Comparison of ENCODE assay signal across 9 mouse cellular contexts in the genomic region with DNA sequence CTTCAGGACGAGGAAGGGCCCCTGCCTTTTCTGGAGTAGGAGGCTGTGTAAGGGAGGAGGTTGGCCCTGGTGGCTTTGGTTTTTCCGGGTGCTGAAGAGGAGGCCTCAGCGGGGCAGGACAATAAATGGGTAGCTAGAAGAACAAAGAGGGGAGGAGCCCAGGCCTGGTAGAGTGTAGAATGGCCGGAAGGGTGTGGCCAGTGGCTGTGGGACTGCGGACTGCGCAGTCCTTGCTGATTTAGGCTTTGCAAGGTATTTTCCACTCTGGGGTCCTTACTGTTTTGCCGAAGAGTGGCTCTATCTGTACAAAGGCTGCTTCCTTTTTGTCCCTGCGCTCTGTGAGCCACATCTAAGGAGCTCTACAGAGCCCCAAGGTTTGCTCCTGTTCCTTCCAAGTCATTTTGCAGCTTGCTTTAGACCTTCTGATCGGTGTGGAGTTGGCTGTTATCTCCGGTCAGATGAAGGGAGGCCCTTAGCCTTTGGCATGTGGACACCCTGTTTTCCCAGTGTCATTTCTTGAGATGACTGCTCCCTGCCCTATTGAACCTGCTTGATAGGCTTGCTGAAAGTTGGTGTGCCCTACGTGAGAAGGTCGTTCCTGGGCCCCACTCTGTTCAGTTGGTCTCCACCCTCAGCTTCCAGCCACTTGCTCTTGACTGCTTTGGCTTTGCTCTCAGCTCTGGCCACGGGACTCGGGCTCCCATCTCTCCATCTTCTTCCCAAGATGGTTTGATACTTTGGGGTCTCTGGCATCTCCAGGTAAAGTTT. TPM values are rescaled to one million over a fixed set of nuclear protein-coding genes. Genes with fewer than 3 reads are reported as not detected.
DNase-seq lines count a peak whose midpoint lies in the region; ATAC-seq and TF ChIP-seq lines count a peak whose summit lies in the region.
"Had no signal": no experiment of that assay in that cellular context is flagged by ENCODE, and none has a peak within 500 bp of the region (broad histone marks: within the 10 kb centered on the region; RNA-seq: fewer than 3 reads in every experiment).

No protein-coding gene starts in this region.

- H3K4me2 ChIP-seq in midbrain, embryonic 14.5 days (ENCODE audit: low read length), result no peak overlapping the region
- H3K4me2 ChIP-seq in kidney, embryonic 15.5 days, result peak overlapping the region; percentile 29
- H3K4me2 ChIP-seq: midbrain, embryonic 12.5 days had no signal

- H3K27ac ChIP-seq in midbrain, embryonic 10.5 days (replicated peaks), result peak overlapping the region; percentile 57
- H3K27ac ChIP-seq in midbrain, embryonic 14.5 days (replicated peaks; ENCODE audit: low read depth, low read length), result no peak overlapping the region
- H3K27ac ChIP-seq in heart, adult 2 months, result peak overlapping the region; percentile 90
- peak overlapping the region; percentile 75 for H3K27ac ChIP-seq in kidney, embryonic 15.5 days
- H3K27ac ChIP-seq: midbrain, embryonic 12.5 days had no signal

- H3K4me1 ChIP-seq in midbrain, embryonic 10.5 days, result peaks cover 42% of the 10 kb centered on the region
- H3K4me1 ChIP-seq in midbrain, embryonic 14.5 days (ENCODE audit: control insufficient read depth, insufficient read depth, low read length), result 0 out of 2 replicates have a peak, but pooled peaks cover 6% of the 10 kb centered on the region
- H3K4me1 ChIP-seq in heart, adult 2 months (ENCODE audit: control insufficient read depth, insufficient read depth, low read length), result peaks cover 48% of the 10 kb centered on the region
- H3K4me1 ChIP-seq in kidney, embryonic 15.5 days, result peaks cover 72% of the 10 kb centered on the region

- H3K27me3 ChIP-seq in midbrain, embryonic 10.5 days (ENCODE audit: low read depth, poor library complexity, severe bottlenecking), result no peaks in the 10 kb centered on the region
- no peaks in the 10 kb centered on the region for H3K27me3 ChIP-seq in midbrain, embryonic 14.5 days (ENCODE audit: control insufficient read depth, insufficient read depth, low read length)
- H3K27me3 ChIP-seq in heart, adult 2 months (ENCODE audit: control insufficient read depth, insufficient read depth, low read length), result no peaks in the 10 kb centered on the region
- no peaks in the 10 kb centered on the region for H3K27me3 ChIP-seq in kidney, embryonic 15.5 days
- H3K27me3 ChIP-seq: midbrain, embryonic 12.5 days had no signal

- WGBS in midbrain, embryonic 10.5 days, result 71% methylated on average over 14 of the region's 14 CpGs
- WGBS in midbrain, embryonic 14.5 days, result 70% methylated on average over 14 of the region's 14 CpGs
- 33% methylated on average over 14 of the region's 14 CpGs for WGBS in heart, adult 2 months
- 64% methylated on average over 14 of the region's 14 CpGs for WGBS in kidney, embryonic 15.5 days

- H3K9me3 ChIP-seq in midbrain, embryonic 10.5 days (replicated peaks), result no peaks in the 10 kb centered on the region
- H3K9me3 ChIP-seq in midbrain, embryonic 14.5 days (ENCODE audit: control insufficient read depth, low read length), result no peaks in the 10 kb centered on the region
- H3K9me3 ChIP-seq in kidney, embryonic 15.5 days (replicated peaks), result no peaks in the 10 kb centered on the region
- H3K9me3 ChIP-seq: midbrain, embryonic 12.5 days had no signal

- no peak overlapping the region for H3K4me3 ChIP-seq in midbrain, embryonic 10.5 days
- no peak overlapping the region for H3K4me3 ChIP-seq in midbrain, embryonic 14.5 days (replicated peaks; ENCODE audit: low read depth, low read length)
- peak overlapping the region; percentile 30 for H3K4me3 ChIP-seq in heart, adult 2 months
- no peak overlapping the region for H3K4me3 ChIP-seq in kidney, embryonic 15.5 days (replicated peaks)
- H3K4me3 ChIP-seq: midbrain, embryonic 12.5 days had no signal

- no peak overlapping the region for H3K9ac ChIP-seq in midbrain, embryonic 14.5 days (replicated peaks; ENCODE audit: low read length)
- peak overlapping the region; percentile 39 for H3K9ac ChIP-seq in heart, adult 2 months (ENCODE audit: low read depth, low read length)
- H3K9ac ChIP-seq in kidney, embryonic 15.5 days, result no peak overlapping the region
- H3K9ac ChIP-seq: midbrain, embryonic 12.5 days had no signal

- peaks cover 15% of the 10 kb centered on the region for H3K79me2 ChIP-seq in heart, adult 2 months (replicated peaks; ENCODE audit: control insufficient read depth, insufficient read depth, low read length)

- peak; percentile 67 for TF ChIP-seq POLR2A in heart, adult 2 months (IDR thresholded peaks at IDR 0.05; ENCODE audit: insufficient read depth, low read depth, low read length)

- DNase-seq in midbrain, embryonic 10.5 days (ENCODE audit: low spot score), result no peak
- DNase-seq in midbrain, embryonic 14.5 days, result no peak
- peak; percentile 55 to 78 for DNase-seq in heart, adult 2 months
- DNase-seq in lung, postnatal 36 days, result peak; percentile 89
- DNase-seq in embryo, embryonic 10 days (ENCODE audit: low spot score), result no peak
- DNase-seq in layer of hippocampus, adult 9-10 months (ENCODE audit: low spot score), result no peak
- no peak for DNase-seq in thymus, adult 18-20 months

- TF ChIP-seq EP300 in heart, adult 2 months (IDR thresholded peaks at IDR 0.05; ENCODE audit: insufficient read depth, low read depth, low read length), result peak; percentile 60; the same call in 1 of the 2 replicates

- no peak for TF ChIP-seq CTCF in heart, adult 2 months (IDR thresholded peaks at IDR 0.05)

- ATAC-seq in midbrain, embryonic 14.5 days (ENCODE audit: low FRiP score, low TSS enrichment), result no peak
- peak; percentile 47; the same call in 1 of the 2 replicates for ATAC-seq in kidney, embryonic 15.5 days (replicated peaks; ENCODE audit: low FRiP score)

- intact Hi-C loops in heart, adult 2 months (cut with DNase I), result loop anchor here (1.0 kb wide), 1 partner anchor 12 kb away; no protein-coding TSS in a partner anchor

- peaks cover 15% of the 10 kb centered on the region for H3K36me3 ChIP-seq in midbrain, embryonic 10.5 days
- H3K36me3 ChIP-seq in midbrain, embryonic 14.5 days (ENCODE audit: control insufficient read depth, insufficient read depth, low read length), result no peaks in the 10 kb centered on the region
- H3K36me3 ChIP-seq in heart, adult 2 months (ENCODE audit: control insufficient read depth, insufficient read depth, low read length), result peaks cover 2% of the 10 kb centered on the region
- no peaks in the 10 kb centered on the region for H3K36me3 ChIP-seq in kidney, embryonic 15.5 days
- H3K36me3 ChIP-seq: midbrain, embryonic 12.5 days had no signal

RNA-seq across cellular contexts. Expression of gene Ppp2r5c, which starts 52.5 kb away (rescaled TPM):
- 142 and 155 TPM in 2 replicates for polyA plus RNA-seq in midbrain, embryonic 10.5 days (2016; fragmentation: Nextera tagmentation; extraction: Ambion mirVana)
- 125 and 158 TPM in 2 replicates for polyA plus RNA-seq in midbrain, embryonic 14.5 days (2014; fragmentation: Nextera tagmentation; extraction: Ambion mirVana)
- total RNA-seq in heart, adult 2 months (2021), result 10 to 100 TPM; 90.9 to 93.7 TPM
- polyA plus RNA-seq in heart, adult 2 months (2012; rRNA removed), result 41.7 and 73.9 TPM in 2 replicates
- 141 and 143 TPM in 2 replicates for polyA plus RNA-seq in kidney, embryonic 15.5 days (2015; fragmentation: Nextera tagmentation; extraction: Ambion mirVana)

Comparison
In these comparisons a context has a peak if more than half of its experiments do, and no peak if none do; other contexts are left out.
1. DNase-seq: peak in heart, adult 2 months (2 of 2) and lung, postnatal 36 days (single experiment); none in midbrain, embryonic 10.5 days (single experiment), midbrain, embryonic 14.5 days (single experiment), embryo, embryonic 10 days (single experiment), layer of hippocampus, adult 9-10 months (single experiment) and thymus, adult 18-20 months (0 of 2).